Mouse (Mus musculus) stomach, postnatal 0 days (tissue): ENCODE data around the gene Top2a. TPM values are rescaled to one million over a fixed set of nuclear protein-coding genes. Genes with fewer than 3 reads are reported as not detected.
A peak's percentile ranks its signal among the peaks of the same experiment; 100 is the strongest.

Experiments
- ATAC-seq: fragments of 200-750 bp; cut with Nextera tagmentation; 2 replicates; pipeline ENCODE4 v1.8.0; 2017; ENCODE audit not compliant: low FRiP score, low TSS enrichment
- DNase-seq: peaks from one replicate; pipeline ENCODE4 v3.0.0-alpha.2; 2016; ENCODE audit warnings: low spot score
- H3K27ac ChIP-seq: fragments of 300-500 bp; sonication (generic); replicated peaks from 2 replicates; pipeline ENCODE4 v1.5.1; 2014; ENCODE audit warnings: mild to moderate bottlenecking, control low read depth
- H3K27me3 ChIP-seq: fragments of 300-500 bp; sonication (generic); 2 replicates; pipeline ENCODE4 v1.6.1; 2014; ENCODE audit warnings: low read length; ENCODE audit not compliant: control insufficient read depth, insufficient read depth
- H3K36me3 ChIP-seq: fragments of 300-500 bp; sonication (generic); 2 replicates; pipeline ENCODE4 v1.6.1; 2014; ENCODE audit warnings: low read length, mixed read lengths; ENCODE audit not compliant: control insufficient read depth, insufficient read depth
- H3K4me1 ChIP-seq: fragments of 300-500 bp; sonication (generic); replicated peaks from 2 replicates; pipeline ENCODE4 v1.6.1; 2014; ENCODE audit warnings: antibody characterized with exemption; ENCODE audit not compliant: control insufficient read depth, insufficient read depth
- H3K4me2 ChIP-seq: fragments of 300-500 bp; sonication (generic); replicated peaks from 2 replicates; pipeline ENCODE4 v1.6.1; 2014; ENCODE audit warnings: low read depth, mild to moderate bottlenecking, control low read depth, moderate library complexity
- H3K4me3 ChIP-seq: fragments of 300-500 bp; sonication (generic); 2 replicates; pipeline ENCODE4 v1.5.1; 2014; ENCODE audit warnings: low read depth, low read length, control low read depth
- H3K9ac ChIP-seq: fragments of 300-500 bp; sonication (generic); 2 replicates; pipeline ENCODE4 v1.6.1; 2014; ENCODE audit warnings: mild to moderate bottlenecking, low read length, control low read depth, mixed read lengths
- H3K9me3 ChIP-seq: fragments of 300-500 bp; sonication (generic); 2 replicates; pipeline ENCODE4 v1.6.1; 2016; ENCODE audit warnings: low read length; ENCODE audit not compliant: control insufficient read depth
- CTCF ChIP-seq: IDR thresholded peaks from 2 replicates; pipeline ENCODE4 v1.5.1; 2016; ENCODE audit warnings: antibody characterized with exemption, low read depth, mild to moderate bottlenecking, moderate library complexity
- EP300 ChIP-seq: optimal IDR thresholded peaks from 2 replicates; pipeline ENCODE3; 2016; ENCODE audit warnings: antibody characterized with exemption
- WGBS: fragments of 180-500 bp; shearing (Covaris S2); extraction: QIAGEN DNeasy Blood & Tissue Kit; methylation state at CpG from one replicate; pipeline ENCODE4 v1.1.7; 2014; 5-methylcytosine and 5-hydroxymethylcytosine counted together
- polyA plus RNA-seq: library from polyadenylated mRNA; unstranded; fragments of >200 nt; fragmentation: Nextera tagmentation; extraction: Ambion mirVana; gene quantifications from 2 replicates; pipeline ENCODE4 v1.2.1, GENCODE M21; 2015

Top2a gene
- polyA plus RNA-seq, 1 experiment from 2014 or later: 44.5 TPM

DNA sequence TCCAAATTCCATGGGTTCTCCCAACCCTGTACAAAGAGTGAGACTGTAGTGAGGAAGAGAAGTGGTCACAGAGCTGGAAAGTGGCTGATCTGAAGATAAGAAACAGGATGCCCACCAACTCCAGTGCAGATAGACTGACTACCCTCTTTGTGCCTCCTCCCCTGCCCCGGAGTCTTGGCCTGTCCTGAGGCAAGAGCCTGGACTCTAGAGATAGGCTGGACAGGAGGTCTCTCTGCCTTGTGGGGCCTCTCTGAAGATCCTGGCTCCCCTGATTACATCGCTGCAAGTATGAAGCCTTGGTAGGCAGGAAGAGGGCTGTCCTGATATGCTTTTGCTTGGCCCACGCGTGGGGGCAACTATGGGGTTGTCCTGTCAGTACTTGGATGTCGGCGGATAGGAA lies 12.3 kb upstream of the Top2a start:
- H3K27me3 ChIP-seq: no peaks in the 10 kb centered on the region
- no peaks in the 10 kb centered on the region for H3K9me3 ChIP-seq
- TF ChIP-seq CTCF (no peak), EP300 (no peak)
- H3K4me3 ChIP-seq: no peak overlapping the region
- DNase-seq: no peak
- 71% methylated on average over 6 of the region's 6 CpGs for WGBS
- no peak overlapping the region for H3K4me2 ChIP-seq
- H3K9ac ChIP-seq: no peak overlapping the region
- H3K36me3 ChIP-seq: no peaks in the 10 kb centered on the region
- H3K4me1 ChIP-seq: 0 out of 2 replicates have a peak, but pooled peaks cover 2% of the 10 kb centered on the region
- H3K27ac ChIP-seq: no peak overlapping the region
- no peak for ATAC-seq

DNA sequence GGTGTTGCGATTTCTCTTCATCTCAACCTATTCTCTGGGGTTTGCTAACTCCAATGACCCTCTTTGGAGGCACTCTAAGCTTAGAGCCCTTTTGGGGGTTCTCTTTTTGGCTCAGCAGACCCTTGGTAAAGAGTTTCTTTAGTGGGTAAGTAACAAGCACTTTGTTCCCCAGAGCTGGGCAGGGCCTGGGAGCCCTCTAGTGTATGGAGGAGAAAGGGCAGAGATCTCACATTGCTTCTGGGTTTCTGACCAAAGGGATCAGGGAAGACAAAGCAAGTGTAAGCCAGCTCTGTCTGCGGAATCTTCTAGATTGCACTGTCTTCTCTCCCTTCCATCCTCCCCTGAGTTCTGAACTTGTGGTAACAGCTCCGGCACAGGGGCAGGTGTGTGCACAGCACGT lies 11.4 kb upstream of the Top2a start:
- DNase-seq (no peak), ATAC-seq (no peak)
- Histone ChIP-seq H3K4me1 (no peaks in the 10 kb centered on the region), H3K9me3 (no peaks in the 10 kb centered on the region), H3K4me2 (no peak overlapping the region), H3K9ac (no peak overlapping the region), H3K36me3 (no peaks in the 10 kb centered on the region), H3K4me3 (no peak overlapping the region), H3K27me3 (no peaks in the 10 kb centered on the region), H3K27ac (no peak overlapping the region)
- TF ChIP-seq CTCF: peak; percentile 70
- no peak for TF ChIP-seq EP300
- 61% methylated on average over 4 of the region's 4 CpGs for WGBS

DNA sequence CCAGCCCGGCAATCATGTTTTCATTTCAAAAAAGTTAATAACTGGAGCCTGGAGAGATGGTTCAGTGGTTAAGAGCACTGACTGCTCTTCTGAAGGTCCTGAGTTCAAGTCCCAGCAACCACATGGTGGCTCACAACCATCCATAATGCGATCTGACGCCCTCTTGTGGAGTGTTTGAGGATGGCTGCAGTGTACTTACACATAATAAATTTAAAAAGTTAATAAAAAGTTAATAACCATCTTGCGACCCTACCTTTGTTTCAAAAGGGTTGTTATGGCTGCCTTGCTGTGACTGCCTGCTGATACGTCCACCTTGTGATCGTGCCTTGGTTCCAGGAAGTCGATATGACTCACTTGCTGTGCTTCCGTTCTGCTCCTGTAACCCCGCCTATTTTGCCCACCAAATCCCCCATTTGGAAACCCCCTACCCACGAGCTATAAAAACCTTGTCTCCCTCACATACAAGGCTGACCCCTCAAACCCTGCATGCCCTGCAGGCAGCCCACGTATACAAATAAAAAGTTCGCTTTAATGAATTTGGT lies 3.0 kb upstream of the Top2a start:
- Histone ChIP-seq H3K9ac (no peak overlapping the region), H3K4me1 (no peaks in the 10 kb centered on the region), H3K4me2 (no peak overlapping the region), H3K36me3 (no peaks in the 10 kb centered on the region), H3K27me3 (no peaks in the 10 kb centered on the region), H3K9me3 (no peaks in the 10 kb centered on the region), H3K4me3 (no peak overlapping the region), H3K27ac (no peak overlapping the region)
- no peak for DNase-seq
- TF ChIP-seq EP300: no peak
- TF ChIP-seq CTCF: peak; percentile 23; the same call in 1 of the 2 replicates
- 81% methylated on average over 12 of the region's 12 CpGs for WGBS
- no peak for ATAC-seq

DNA sequence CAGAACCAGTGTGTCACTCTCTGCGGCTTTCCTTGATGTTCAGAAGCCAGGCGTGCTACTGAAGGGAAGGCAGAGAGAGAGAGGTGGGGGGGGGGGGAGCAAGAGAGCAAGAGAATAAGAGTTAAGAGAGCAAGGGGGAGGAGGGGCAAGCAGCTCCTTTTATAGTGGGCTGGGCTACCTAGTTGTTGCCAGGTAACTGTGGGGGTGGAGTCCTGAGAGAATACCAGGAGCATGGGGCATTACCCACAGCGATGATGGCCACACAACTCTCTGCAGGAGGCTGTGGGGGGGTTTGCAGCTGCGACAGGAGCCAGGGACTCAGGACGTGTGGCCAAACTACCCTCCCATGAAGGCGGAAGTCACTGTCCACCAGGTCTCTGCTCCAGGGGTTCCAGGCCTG lies 1.9 kb upstream of the Top2a start:
- Histone ChIP-seq H3K4me1 (no peaks in the 10 kb centered on the region), H3K9me3 (no peaks in the 10 kb centered on the region), H3K27me3 (no peaks in the 10 kb centered on the region), H3K27ac (no peak overlapping the region), H3K36me3 (no peaks in the 10 kb centered on the region), H3K4me2 (no peak overlapping the region), H3K9ac (no peak overlapping the region), H3K4me3 (no peak overlapping the region)
- TF ChIP-seq CTCF (no peak), EP300 (no peak)
- DNase-seq: no peak
- 91% methylated on average over 6 of the region's 6 CpGs for WGBS
- ATAC-seq: no peak

DNA sequence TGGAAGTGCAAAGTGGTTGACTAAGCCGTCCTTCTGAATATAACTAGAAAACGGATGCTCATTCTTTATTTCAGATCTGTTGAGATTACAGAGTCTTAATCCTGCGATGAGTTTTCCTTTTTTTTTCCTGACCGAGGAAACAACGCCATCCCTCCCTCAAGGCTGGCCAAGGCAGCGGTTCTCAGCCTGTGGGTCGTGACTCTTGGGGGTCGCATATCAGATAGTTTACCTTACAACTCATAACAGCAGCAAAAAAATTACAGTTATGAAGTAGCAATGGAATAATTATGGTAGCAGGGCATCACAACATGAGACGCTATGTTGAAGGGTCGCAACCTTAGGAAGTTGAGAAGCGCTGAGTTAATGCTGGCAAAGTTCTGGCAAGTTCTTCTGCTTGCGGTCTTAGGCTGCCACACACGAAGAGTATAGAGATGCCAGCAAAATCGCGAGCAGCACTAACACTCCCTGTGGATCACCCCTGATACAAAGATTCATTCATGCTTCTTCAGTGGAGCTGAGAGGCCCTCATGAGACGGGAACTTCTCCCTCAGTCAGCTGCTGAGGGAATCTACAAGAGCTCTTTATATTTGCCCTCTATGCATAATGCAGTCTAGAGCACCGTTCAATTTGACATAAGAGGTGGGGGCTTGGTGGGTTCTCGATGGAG lies 612 bp upstream of the Top2a start:
- ATAC-seq (no peak), DNase-seq (no peak)
- 0 out of 2 replicates have a peak overlapping the region, but pooled peaks have one; percentile 38 for H3K9ac ChIP-seq
- no peaks in the 10 kb centered on the region for H3K9me3 ChIP-seq
- peak overlapping the region; percentile 73; the same call in 1 of the 2 replicates for H3K27ac ChIP-seq
- H3K4me1 ChIP-seq: no peaks in the 10 kb centered on the region
- H3K4me2 ChIP-seq: peak overlapping the region; percentile 62
- TF ChIP-seq CTCF (no peak), EP300 (no peak)
- no peaks in the 10 kb centered on the region for H3K36me3 ChIP-seq
- 30% methylated on average over 18 of the region's 18 CpGs for WGBS
- H3K27me3 ChIP-seq: no peaks in the 10 kb centered on the region
- peak overlapping the region; percentile 75 for H3K4me3 ChIP-seq

DNA sequence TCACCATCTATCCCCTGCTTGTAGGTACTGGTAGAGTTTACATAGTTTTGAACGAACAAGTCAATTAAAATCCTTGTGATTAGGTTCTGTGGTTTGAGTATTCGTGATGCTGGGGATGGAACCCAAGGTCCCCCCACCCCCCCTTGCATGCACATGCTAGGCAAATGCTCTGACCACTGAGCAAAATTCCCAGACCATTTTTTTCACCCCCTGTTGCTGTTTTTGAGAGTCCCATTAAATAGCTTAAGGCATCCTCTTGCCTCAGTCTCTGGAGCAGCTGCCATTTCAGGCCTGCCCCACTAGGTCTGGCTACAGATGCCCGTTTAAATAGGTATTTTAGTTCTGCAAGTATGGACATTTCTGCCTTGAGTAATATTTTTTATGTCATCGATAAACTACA lies 895 bp downstream of the Top2a start:
- ATAC-seq (no peak), DNase-seq (no peak)
- peak overlapping the region; percentile 65; the same call in 1 of the 2 replicates for H3K27ac ChIP-seq
- no peaks in the 10 kb centered on the region for H3K36me3 ChIP-seq
- H3K9ac ChIP-seq: peak overlapping the region; percentile 79
- H3K4me2 ChIP-seq: peak overlapping the region; percentile 73
- H3K9me3 ChIP-seq: no peaks in the 10 kb centered on the region
- H3K4me3 ChIP-seq: peak overlapping the region; percentile 75
- H3K4me1 ChIP-seq: no peaks in the 10 kb centered on the region
- 4% methylated on average over 4 of the region's 4 CpGs for WGBS
- no peaks in the 10 kb centered on the region for H3K27me3 ChIP-seq
- TF ChIP-seq EP300 (no peak), CTCF (no peak)
